Mouse (Mus musculus) heart, embryonic 11.5 days (tissue): ENCODE results near the gene Gm17509. TPM values are rescaled to one million over a fixed set of nuclear protein-coding genes. Genes with fewer than 3 reads are reported as not detected.
A peak's percentile ranks its signal among the peaks of the same experiment; 100 is the strongest.

Experiments
- ATAC-seq: fragments of 200-750 bp; cut with Nextera tagmentation; replicated peaks from 2 replicates; pipeline ENCODE4 v1.8.0; 2017; ENCODE audit warnings: moderate library complexity; ENCODE audit not compliant: insufficient number of reproducible peaks, low FRiP score, low TSS enrichment
- H3K27ac ChIP-seq: fragments of 300-500 bp; sonication (generic); 2 replicates; pipeline ENCODE4 v1.5.1; 2014; ENCODE audit warnings: mild to moderate bottlenecking, low read depth, low read length
- H3K27me3 ChIP-seq: fragments of 300-500 bp; sonication (generic); 2 replicates; pipeline ENCODE4 v1.6.1; 2014; ENCODE audit warnings: mild to moderate bottlenecking, low read length, mixed read lengths; ENCODE audit not compliant: control insufficient read depth, insufficient read depth
- H3K36me3 ChIP-seq: fragments of 300-500 bp; sonication (generic); 2 replicates; pipeline ENCODE4 v1.6.1; 2014; ENCODE audit warnings: mild to moderate bottlenecking, low read length, moderate library complexity, mixed read lengths; ENCODE audit not compliant: control insufficient read depth, insufficient read depth
- H3K4me1 ChIP-seq: fragments of 300-500 bp; sonication (generic); 2 replicates; pipeline ENCODE4 v1.6.1; 2014; ENCODE audit warnings: low read length; ENCODE audit not compliant: control insufficient read depth, insufficient read depth
- H3K4me2 ChIP-seq: fragments of 300-500 bp; sonication (generic); 2 replicates; pipeline ENCODE4 v1.6.1; 2014; ENCODE audit warnings: mild to moderate bottlenecking, moderate library complexity
- H3K4me3 ChIP-seq: fragments of 300-500 bp; sonication (generic); 2 replicates; pipeline ENCODE4 v1.5.1; 2014; ENCODE audit warnings: low read depth, low read length
- H3K9ac ChIP-seq: fragments of 300-500 bp; sonication (generic); 2 replicates; pipeline ENCODE4 v1.6.1; 2014; ENCODE audit warnings: mild to moderate bottlenecking, low read depth, low read length, moderate library complexity
- H3K9me3 ChIP-seq: fragments of 300-500 bp; sonication (generic); replicated peaks from 2 replicates; pipeline ENCODE4 v1.6.1; 2016; ENCODE audit warnings: low read length; ENCODE audit not compliant: control insufficient read depth
- WGBS: fragments of 180-500 bp; shearing (Covaris S2); extraction: QIAGEN DNeasy Blood & Tissue Kit; methylation state at CpG from one replicate; pipeline ENCODE4 v1.1.7; 2014; ENCODE audit not compliant: insufficient replicate concordance; 5-methylcytosine and 5-hydroxymethylcytosine counted together
- polyA plus RNA-seq: library from polyadenylated mRNA; unstranded; fragments of >200 nt; fragmentation: Nextera tagmentation; extraction: Ambion mirVana; gene quantifications from 2 replicates; pipeline ENCODE4 v1.2.1, GENCODE M21; 2014

Gene Gm17509
- polyA plus RNA-seq, result 0.19 and 0.23 TPM in 2 replicates

- WGBS, result under 1% methylated on average over 64 of the region's 67 CpGs
- H3K4me1 ChIP-seq, result peaks cover 2% of the 10 kb centered on the region; the same call in 1 of the 2 replicates
- H3K27me3 ChIP-seq, result no peaks in the 10 kb centered on the region
- no peaks in the 10 kb centered on the region for H3K36me3 ChIP-seq
- H3K9ac ChIP-seq, result peak within 1 kb of the TSS; percentile 77
- ATAC-seq, result peak; percentile 57
- no peaks in the 10 kb centered on the region for H3K9me3 ChIP-seq
- H3K4me2 ChIP-seq, result peak within 1 kb of the TSS; percentile 88
- peak within 1 kb of the TSS; percentile 81 for H3K4me3 ChIP-seq
- H3K27ac ChIP-seq, result no peak within 1 kb of the TSS
Measured at GRCm38 (mm10) chr13:117220501-117221321, at the start of gene Gm17509. Gene Gm17509, minus strand, starts transcription at chr13:117221075.

GRCm38 (mm10) chr13:117267963-117268362, 47.1 kb upstream of the Gm17509 start:
- Histone ChIP-seq H3K4me3 (no peak overlapping the region), H3K9ac (no peak overlapping the region), H3K27ac (no peak overlapping the region), H3K4me1 (no peaks in the 10 kb centered on the region), H3K36me3 (no peaks in the 10 kb centered on the region), H3K4me2 (no peak overlapping the region), H3K27me3 (no peaks in the 10 kb centered on the region), H3K9me3 (no peaks in the 10 kb centered on the region)
- ATAC-seq, result no peak
- WGBS, result 94% methylated on average over 14 of the region's 14 CpGs

- H3K36me3 ChIP-seq, result no peaks in the 10 kb centered on the region
- H3K4me2 ChIP-seq, result no peak overlapping the region
- no peak overlapping the region for H3K4me3 ChIP-seq
- H3K27ac ChIP-seq, result no peak overlapping the region
- H3K9me3 ChIP-seq, result no peaks in the 10 kb centered on the region
- no peak overlapping the region for H3K9ac ChIP-seq
- WGBS, result 72% methylated on average over 2 of the region's 2 CpGs
- no peaks in the 10 kb centered on the region for H3K27me3 ChIP-seq
- no peak for ATAC-seq
- no peaks in the 10 kb centered on the region for H3K4me1 ChIP-seq
Measured at GRCm38 (mm10) chr13:117266156-117266555, 45.3 kb upstream of the Gm17509 start.

GRCm38 (mm10) chr13:117260704-117261103, 39.8 kb upstream of the Gm17509 start:
- H3K36me3 ChIP-seq, result no peaks in the 10 kb centered on the region
- H3K4me1 ChIP-seq, result no peaks in the 10 kb centered on the region
- no peak overlapping the region for H3K4me3 ChIP-seq
- no peak overlapping the region for H3K9ac ChIP-seq
- WGBS, result 88% methylated on average over 4 of the region's 4 CpGs
- no peaks in the 10 kb centered on the region for H3K27me3 ChIP-seq
- H3K27ac ChIP-seq, result no peak overlapping the region
- no peak for ATAC-seq
- H3K9me3 ChIP-seq, result no peaks in the 10 kb centered on the region
- no peak overlapping the region for H3K4me2 ChIP-seq

GRCm38 (mm10) chr13:117242621-117243020, 21.7 kb upstream of the Gm17509 start:
- H3K27ac ChIP-seq, result no peak overlapping the region

GRCm38 (mm10) chr13:117242063-117242462, 21.2 kb upstream of the Gm17509 start:
- 83% methylated on average over 3 of the region's 3 CpGs for WGBS
- Histone ChIP-seq H3K4me2 (no peak overlapping the region), H3K9me3 (no peaks in the 10 kb centered on the region), H3K27me3 (no peaks in the 10 kb centered on the region), H3K36me3 (no peaks in the 10 kb centered on the region), H3K4me3 (no peak overlapping the region), H3K4me1 (peaks cover 3% of the 10 kb centered on the region; the same call in 1 of the 2 replicates), H3K27ac (no peak overlapping the region), H3K9ac (no peak overlapping the region)
- ATAC-seq, result no peak

More at GRCm38 (mm10) chr13:117242621-117243020, 21.7 kb upstream of the Gm17509 start:
- ATAC-seq, result no peak
- no peak overlapping the region for H3K4me2 ChIP-seq
- 75% methylated on average over 5 of the region's 5 CpGs for WGBS
- no peak overlapping the region for H3K4me3 ChIP-seq
- H3K36me3 ChIP-seq, result no peaks in the 10 kb centered on the region
- no peak overlapping the region for H3K9ac ChIP-seq
- no peaks in the 10 kb centered on the region for H3K9me3 ChIP-seq
- 0 out of 2 replicates have a peak, but pooled peaks cover 3% of the 10 kb centered on the region for H3K4me1 ChIP-seq
- H3K27me3 ChIP-seq, result no peaks in the 10 kb centered on the region

- Histone ChIP-seq H3K9ac (no peak overlapping the region), H3K4me3 (no peak overlapping the region), H3K9me3 (no peaks in the 10 kb centered on the region), H3K27ac (no peak overlapping the region), H3K4me1 (peaks cover 12% of the 10 kb centered on the region), H3K27me3 (no peaks in the 10 kb centered on the region), H3K36me3 (no peaks in the 10 kb centered on the region), H3K4me2 (no peak overlapping the region)
- 59% methylated on average over 4 of the region's 4 CpGs for WGBS
- ATAC-seq, result no peak
Measured at GRCm38 (mm10) chr13:117237111-117237510, 16.2 kb upstream of the Gm17509 start.

GRCm38 (mm10) chr13:117235530-117236212, 14.8 kb upstream of the Gm17509 start:
- Histone ChIP-seq H3K4me2 (no peak overlapping the region; the same call in 1 of the 2 replicates), H3K9me3 (no peaks in the 10 kb centered on the region), H3K27ac (no peak overlapping the region), H3K9ac (no peak overlapping the region), H3K27me3 (no peaks in the 10 kb centered on the region), H3K36me3 (no peaks in the 10 kb centered on the region), H3K4me1 (peaks cover 12% of the 10 kb centered on the region), H3K4me3 (no peak overlapping the region)
- 40% methylated on average over 11 of the region's 11 CpGs for WGBS
- 0 out of 2 replicates have a peak, but pooled peaks have one; percentile 31 for ATAC-seq
